Mouse (Mus musculus) neural tube, embryonic 13.5 days (tissue): Measurements from ENCODE around the gene Cfl1. TPM values are rescaled to one million over a fixed set of nuclear protein-coding genes. Genes with fewer than 3 reads are reported as not detected.
"Not testable (repeated sequence)": the region's sequence is repeated elsewhere in the genome, so short reads cannot be mapped to it uniquely, and the experiment has no call there.

Source experiments
- ATAC-seq: fragments of 200-750 bp; cut with Nextera tagmentation; 2 replicates; pipeline ENCODE4 v1.8.0; 2017; ENCODE audit warnings: low read depth, mild to moderate bottlenecking, moderate TSS enrichment, moderate library complexity
- H3K27ac ChIP-seq: fragments of 300-500 bp; sonication (generic); replicated peaks from 2 replicates; pipeline ENCODE4 v1.5.1; 2015; ENCODE audit warnings: moderate library complexity, mild to moderate bottlenecking, inconsistent platforms
- H3K27me3 ChIP-seq: fragments of 300-500 bp; sonication (generic); 2 replicates; pipeline ENCODE4 v1.6.1; 2015; ENCODE audit warnings: mild to moderate bottlenecking, inconsistent platforms
- H3K36me3 ChIP-seq: fragments of 300-500 bp; sonication (generic); 2 replicates; pipeline ENCODE4 v1.6.1; 2015; ENCODE audit warnings: mild to moderate bottlenecking, inconsistent platforms
- H3K4me1 ChIP-seq: fragments of 300-500 bp; sonication (generic); replicated peaks from 2 replicates; pipeline ENCODE4 v1.6.1; 2015; ENCODE audit warnings: inconsistent platforms
- H3K4me2 ChIP-seq: fragments of 300-500 bp; sonication (generic); 2 replicates; pipeline ENCODE4 v1.6.1; 2015; ENCODE audit warnings: inconsistent platforms, mild to moderate bottlenecking, moderate library complexity
- H3K4me3 ChIP-seq: fragments of 300-500 bp; sonication (generic); 2 replicates; pipeline ENCODE4 v1.5.1; 2015; ENCODE audit warnings: mild to moderate bottlenecking, inconsistent platforms
- H3K9ac ChIP-seq: fragments of 300-500 bp; sonication (generic); 2 replicates; pipeline ENCODE4 v1.6.1; 2015; ENCODE audit warnings: moderate library complexity, mild to moderate bottlenecking, inconsistent platforms
- H3K9me3 ChIP-seq: fragments of 300-500 bp; sonication (generic); 2 replicates; pipeline ENCODE4 v1.6.1; 2016; ENCODE audit warnings: inconsistent platforms
- WGBS: fragments of 180-500 bp; shearing (Covaris S2); methylation state at CpG from one replicate; pipeline ENCODE4 v1.1.7; 2015; 5-methylcytosine and 5-hydroxymethylcytosine counted together
- polyA plus RNA-seq: library from polyadenylated mRNA; unstranded; fragments of >200 nt; fragmentation: Nextera tagmentation; extraction: Ambion mirVana; gene quantifications from 2 replicates; pipeline ENCODE4 v1.2.1, GENCODE M21; 2015

Gene Cfl1
- polyA plus RNA-seq, 1 experiment from 2014 or later = 3,643 TPM

GRCm38 (mm10) chr19:5485371-5485770 lies 4.9 kb upstream of the Cfl1 start:
- no peak overlapping the region for H3K4me3 ChIP-seq
- H3K27me3 ChIP-seq = no peaks in the 10 kb centered on the region
- peaks cover 62% of the 10 kb centered on the region for H3K36me3 ChIP-seq
- no peak overlapping the region for H3K27ac ChIP-seq
- no peak for ATAC-seq
- H3K4me2 ChIP-seq = no peak overlapping the region
- H3K9ac ChIP-seq = 0 out of 2 replicates have a peak overlapping the region, but pooled peaks have one; percentile 1
- WGBS = 96% methylated on average over 8 of the region's 8 CpGs
- H3K9me3 ChIP-seq = no peaks in the 10 kb centered on the region
- H3K4me1 ChIP-seq = peaks cover 35% of the 10 kb centered on the region

DNA sequence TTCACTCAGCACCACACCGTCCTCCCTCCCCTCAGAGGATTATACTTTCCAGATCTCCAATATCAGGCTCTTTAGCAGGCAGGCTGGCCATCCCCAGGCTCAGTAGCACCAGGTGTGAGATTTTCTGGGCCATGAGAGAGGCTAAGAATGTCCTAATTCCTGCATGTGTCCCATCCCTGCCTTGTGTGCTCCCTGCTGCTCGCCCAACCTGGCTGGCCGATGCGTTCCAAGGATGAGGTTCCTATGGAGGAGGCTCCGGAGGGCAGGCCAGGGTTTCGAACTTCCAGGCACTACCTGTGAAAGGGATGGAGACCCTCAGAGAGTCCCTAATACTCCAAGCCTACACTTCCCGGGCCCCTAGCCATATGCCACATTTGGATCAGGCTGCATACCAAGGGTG lies 4.4 kb upstream of the Cfl1 start:
- Histone ChIP-seq H3K4me3 (no peak overlapping the region), H3K4me1 (peaks cover 35% of the 10 kb centered on the region), H3K36me3 (peaks cover 58% of the 10 kb centered on the region), H3K9me3 (no peaks in the 10 kb centered on the region), H3K27ac (no peak overlapping the region), H3K4me2 (no peak overlapping the region), H3K27me3 (no peaks in the 10 kb centered on the region), H3K9ac (no peak overlapping the region)
- ATAC-seq = no peak
- WGBS = 94% methylated on average over 7 of the region's 7 CpGs

- H3K4me1 ChIP-seq = peaks cover 35% of the 10 kb centered on the region
- ATAC-seq = no peak
- no peak overlapping the region for H3K9ac ChIP-seq
- H3K4me3 ChIP-seq = no peak overlapping the region
- peaks cover 53% of the 10 kb centered on the region for H3K36me3 ChIP-seq
- no peaks in the 10 kb centered on the region for H3K27me3 ChIP-seq
- WGBS = 91% methylated on average over 8 of the region's 8 CpGs
- H3K4me2 ChIP-seq = no peak overlapping the region
- no peak overlapping the region for H3K27ac ChIP-seq
- no peaks in the 10 kb centered on the region for H3K9me3 ChIP-seq
Measured at GRCm38 (mm10) chr19:5486286-5486685, 4.0 kb upstream of the Cfl1 start.

GRCm38 (mm10) chr19:5486771-5487170 lies 3.5 kb upstream of the Cfl1 start:
- no peaks in the 10 kb centered on the region for H3K9me3 ChIP-seq
- peaks cover 37% of the 10 kb centered on the region for H3K4me1 ChIP-seq
- no peak overlapping the region for H3K27ac ChIP-seq
- H3K4me2 ChIP-seq = peak overlapping the region; percentile 87
- no peaks in the 10 kb centered on the region for H3K27me3 ChIP-seq
- 94% methylated on average over 4 of the region's 4 CpGs for WGBS
- H3K9ac ChIP-seq = peak overlapping the region; percentile 77; the same call in 1 of the 2 replicates
- peak overlapping the region; percentile 55; the same call in 1 of the 2 replicates for H3K4me3 ChIP-seq
- no peak for ATAC-seq
- peaks cover 48% of the 10 kb centered on the region for H3K36me3 ChIP-seq

DNA sequence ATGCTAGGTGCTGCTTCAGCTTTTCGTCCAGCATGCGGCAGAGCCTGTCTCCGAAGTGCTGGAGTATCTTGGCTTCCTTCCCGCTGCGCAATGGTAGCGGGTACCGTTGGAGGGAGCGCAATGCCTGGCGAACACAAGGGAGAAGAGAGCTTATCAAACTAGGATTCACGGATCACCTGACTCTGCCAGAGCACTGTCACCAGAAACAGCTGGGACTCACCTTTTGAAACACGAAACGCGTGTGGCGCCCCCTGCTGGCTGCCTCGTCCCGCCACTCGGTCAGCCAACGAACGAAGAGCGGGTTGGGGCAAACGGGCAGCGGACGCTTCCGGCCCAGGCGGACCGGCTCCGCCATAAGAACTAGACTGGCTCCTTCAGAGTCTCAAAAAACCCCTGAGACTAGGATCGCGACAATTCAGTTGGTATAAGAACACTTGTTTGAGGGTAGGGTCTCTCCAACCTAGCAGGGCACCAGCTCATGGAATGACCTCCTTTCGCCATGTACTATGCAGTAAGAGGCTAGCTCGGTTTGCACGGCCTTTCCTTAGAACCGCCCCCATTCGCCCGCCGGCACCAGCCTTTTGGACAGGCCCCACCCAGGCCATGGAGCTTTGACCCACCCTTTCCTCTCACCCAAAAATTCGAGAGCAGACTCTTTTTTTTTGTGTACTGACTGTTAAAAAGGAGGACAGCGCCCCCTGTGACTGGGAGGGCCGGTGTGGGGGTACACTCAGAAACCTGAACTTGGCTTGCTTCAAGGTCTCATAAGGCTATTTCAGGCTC lies 2.3 kb upstream of the Cfl1 start, which contains the start of gene Mus81:
Gene Mus81 (minus strand): TSS at position 635 of the 783 bp plus-strand sequence.
- ATAC-seq = peak; percentile 50
- peaks cover 49% of the 10 kb centered on the region for H3K4me1 ChIP-seq
- H3K27me3 ChIP-seq = no peaks in the 10 kb centered on the region
- peak within 1 kb of the TSS; percentile 77 for H3K9ac ChIP-seq
- peak within 1 kb of the TSS; percentile 87 for H3K4me2 ChIP-seq
- H3K4me3 ChIP-seq = peak within 1 kb of the TSS; percentile 55
- H3K27ac ChIP-seq = peak within 1 kb of the TSS; percentile 99
- under 1% methylated on average over 39 of the region's 39 CpGs for WGBS
- peaks cover 46% of the 10 kb centered on the region for H3K36me3 ChIP-seq
- no peaks in the 10 kb centered on the region for H3K9me3 ChIP-seq

DNA sequence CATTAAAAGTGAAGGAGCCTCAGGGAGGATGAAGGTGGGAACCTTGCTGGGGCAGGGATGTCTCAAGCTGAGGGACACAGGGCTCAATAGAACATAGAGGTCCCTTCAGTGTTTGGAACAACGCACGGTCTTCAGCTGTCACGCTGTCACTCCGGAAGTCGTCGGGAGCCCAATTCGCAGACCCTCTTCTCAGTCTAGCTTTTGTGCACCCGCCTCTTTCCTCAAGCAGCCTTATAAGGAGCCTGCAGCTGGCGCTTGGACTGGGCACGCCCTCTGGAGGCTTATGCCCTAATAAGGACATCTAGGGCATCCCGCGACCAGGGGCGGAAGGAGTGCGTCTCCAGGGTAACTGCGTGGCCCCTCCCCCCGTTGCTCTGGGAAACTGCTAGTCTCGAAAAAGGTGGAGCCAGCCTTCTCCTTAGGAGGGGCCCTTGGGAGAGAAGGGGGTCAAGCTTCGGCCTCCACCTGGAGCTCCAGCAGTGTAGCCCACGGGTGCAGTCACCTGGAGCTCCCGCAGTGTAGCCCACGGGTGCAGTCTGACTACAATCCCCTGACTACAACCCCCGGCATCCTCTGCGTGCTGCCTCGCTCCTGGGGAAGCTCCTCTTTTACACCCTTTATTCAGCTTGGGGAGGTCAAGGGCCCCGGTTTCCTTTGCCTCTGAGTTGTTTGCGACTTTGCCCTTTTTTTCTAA lies 1.2 kb upstream of the Cfl1 start:
- under 1% methylated on average over 26 of the region's 26 CpGs for WGBS
- Histone ChIP-seq H3K9ac (peak overlapping the region; percentile 77), H3K36me3 (peaks cover 46% of the 10 kb centered on the region), H3K27ac (peak overlapping the region; percentile 99), H3K4me2 (peak overlapping the region; percentile 87), H3K27me3 (no peaks in the 10 kb centered on the region), H3K4me3 (peak overlapping the region; percentile 55), H3K9me3 (no peaks in the 10 kb centered on the region), H3K4me1 (peaks cover 54% of the 10 kb centered on the region)
- ATAC-seq = peak; percentile 79

DNA sequence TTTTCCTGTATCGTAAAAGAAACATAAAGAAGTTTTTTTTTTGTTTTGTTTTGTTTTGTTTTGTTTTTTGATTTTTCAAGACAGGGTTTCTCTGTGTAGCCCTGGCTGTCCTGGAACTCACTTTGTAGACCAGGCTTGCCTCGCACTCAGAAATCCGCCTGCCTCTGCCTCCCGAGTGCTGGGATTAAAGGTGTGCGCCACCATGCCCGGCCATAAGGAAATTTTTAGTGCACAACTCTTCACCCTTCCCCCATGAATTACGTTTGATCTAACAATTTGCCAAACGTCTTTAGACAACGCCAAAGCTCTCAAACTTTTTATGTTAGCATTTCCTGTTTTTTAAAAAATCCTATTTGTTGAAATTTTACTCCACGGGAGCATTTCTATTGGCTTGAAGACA lies 534 bp upstream of the Cfl1 start:
- 57% methylated on average over 10 of the region's 10 CpGs for WGBS
- Histone ChIP-seq H3K9ac (peak overlapping the region; percentile 98; the same call in 1 of the 2 replicates), H3K4me2 (peak overlapping the region; percentile 87), H3K27ac (peak overlapping the region; percentile 99), H3K36me3 (peaks cover 46% of the 10 kb centered on the region), H3K4me1 (peaks cover 56% of the 10 kb centered on the region), H3K4me3 (peak overlapping the region; percentile 99)
- not testable (repeated sequence) for H3K27me3 ChIP-seq, H3K9me3 ChIP-seq, ATAC-seq

- H3K9me3 ChIP-seq = no peaks in the 10 kb centered on the region
- under 1% methylated on average over 58 of the region's 59 CpGs for WGBS
- peak overlapping the region; percentile 98 for H3K9ac ChIP-seq
Measured at GRCm38 (mm10) chr19:5490898-5491708, 848 bp downstream of the Cfl1 start.

DNA sequence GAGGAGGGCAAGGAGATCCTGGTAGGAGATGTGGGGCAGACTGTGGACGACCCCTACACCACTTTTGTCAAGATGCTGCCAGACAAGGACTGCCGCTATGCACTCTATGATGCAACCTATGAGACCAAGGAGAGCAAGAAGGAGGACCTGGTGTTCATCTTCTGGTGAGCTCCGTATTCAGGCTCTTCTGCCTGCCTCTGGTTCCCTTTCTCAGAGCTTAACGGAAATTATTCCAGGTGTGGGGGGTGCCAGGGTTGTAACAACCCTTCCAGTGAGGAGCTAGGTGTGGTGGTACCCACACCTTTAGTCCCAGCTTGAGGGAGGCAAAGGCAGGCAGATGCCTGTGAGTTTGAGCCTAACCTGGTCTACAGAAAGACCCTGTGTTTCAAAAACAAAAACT lies 2.4 kb downstream of the Cfl1 start:
- Histone ChIP-seq H3K27me3 (no peaks in the 10 kb centered on the region), H3K27ac (no peak overlapping the region), H3K36me3 (peaks cover 55% of the 10 kb centered on the region), H3K9ac (no peak overlapping the region), H3K4me1 (peaks cover 39% of the 10 kb centered on the region), H3K4me3 (peak overlapping the region; percentile 99), H3K4me2 (peak overlapping the region; percentile 87), H3K9me3 (no peaks in the 10 kb centered on the region)
- ATAC-seq = no peak
- 81% methylated on average over 4 of the region's 4 CpGs for WGBS

More at GRCm38 (mm10) chr19:5490898-5491708, 848 bp downstream of the Cfl1 start:
- peak; percentile 29 for ATAC-seq
- Histone ChIP-seq H3K27me3 (no peaks in the 10 kb centered on the region), H3K4me3 (peak overlapping the region; percentile 99), H3K27ac (peak overlapping the region; percentile 99), H3K4me2 (peak overlapping the region; percentile 87), H3K36me3 (peaks cover 45% of the 10 kb centered on the region), H3K4me1 (peaks cover 55% of the 10 kb centered on the region)

DNA sequence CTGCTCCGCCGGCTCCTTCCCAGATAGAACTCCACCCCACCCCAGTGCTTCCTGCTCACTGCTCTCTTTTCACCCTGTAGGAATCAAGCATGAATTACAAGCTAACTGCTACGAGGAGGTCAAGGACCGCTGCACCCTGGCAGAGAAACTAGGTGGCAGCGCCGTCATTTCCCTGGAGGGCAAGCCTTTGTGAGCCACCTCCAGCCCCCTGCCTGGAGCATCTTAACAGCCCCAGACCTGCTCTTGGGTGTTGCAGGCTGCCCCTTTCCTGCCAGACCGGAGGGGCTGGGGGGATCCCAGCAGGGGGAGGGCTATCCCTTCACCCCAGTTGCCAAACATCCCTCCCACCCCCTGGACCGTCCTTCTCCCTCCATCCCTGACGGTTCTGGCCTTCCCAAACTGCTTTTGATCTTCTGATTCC lies 3.1 kb downstream of the Cfl1 start:
- not testable (repeated sequence) for H3K27ac ChIP-seq, H3K4me3 ChIP-seq, ATAC-seq, H3K4me2 ChIP-seq, H3K9ac ChIP-seq, H3K27me3 ChIP-seq, H3K9me3 ChIP-seq
- WGBS = 62% methylated on average over 9 of the region's 9 CpGs
- H3K36me3 ChIP-seq = peaks cover 62% of the 10 kb centered on the region
- H3K4me1 ChIP-seq = peaks cover 39% of the 10 kb centered on the region

- Histone ChIP-seq H3K9me3 (no peaks in the 10 kb centered on the region), H3K4me3 (no peak overlapping the region), H3K36me3 (peaks cover 65% of the 10 kb centered on the region), H3K9ac (no peak overlapping the region), H3K4me1 (peaks cover 29% of the 10 kb centered on the region), H3K27ac (no peak overlapping the region), H3K4me2 (no peak overlapping the region), H3K27me3 (no peaks in the 10 kb centered on the region)
- 89% methylated on average over 3 of the region's 3 CpGs for WGBS
- ATAC-seq = no peak
Measured at GRCm38 (mm10) chr19:5494314-5494713, 4.1 kb downstream of the Cfl1 start.
